Mouse (Mus musculus): ENCODE measurements around the gene Thop1.
"Not testable (repeated sequence)": the region's sequence is repeated elsewhere in the genome, so short reads cannot be mapped to it uniquely, and the experiment has no call there.

Gene Thop1

DNA sequence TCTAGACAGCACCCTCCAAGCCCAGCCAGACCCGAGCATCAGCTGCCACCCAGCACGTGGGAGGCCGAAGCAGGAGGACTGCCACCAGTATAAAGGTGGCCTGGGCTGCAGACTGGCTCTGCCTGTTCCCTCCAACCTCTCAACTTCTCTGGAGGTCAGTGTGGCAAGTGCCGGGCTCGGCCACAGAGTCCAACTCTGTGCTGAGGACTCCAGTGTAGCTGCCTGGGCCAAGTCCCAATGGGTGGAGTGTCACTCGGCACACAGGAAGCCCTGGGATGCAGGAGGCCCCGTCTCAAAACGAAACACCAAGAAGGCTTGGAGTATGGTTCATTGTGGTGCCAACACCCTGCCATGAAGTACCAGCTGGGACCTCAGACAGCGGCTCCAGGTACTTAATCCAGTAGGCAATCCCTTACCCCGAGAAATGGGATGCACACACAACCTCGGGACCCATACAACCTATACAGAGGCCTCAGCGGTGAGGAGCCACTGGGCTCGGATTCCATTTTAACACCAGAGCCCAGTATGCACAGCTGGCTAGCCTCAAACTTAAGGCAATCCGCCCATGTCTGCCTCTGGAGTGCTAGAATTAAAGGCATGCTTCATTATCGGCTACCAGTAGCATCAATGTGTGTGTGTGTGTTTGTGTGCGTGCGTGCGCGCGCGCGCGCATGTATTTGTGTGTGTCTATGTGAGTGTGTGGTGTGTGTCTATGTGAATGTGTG, 12.3 kb upstream of the Thop1 start:
- DNase-seq (ENCODE audit: low spot score in 2 of 2): peak in 1 of 2 experiments; percentile 51

DNA sequence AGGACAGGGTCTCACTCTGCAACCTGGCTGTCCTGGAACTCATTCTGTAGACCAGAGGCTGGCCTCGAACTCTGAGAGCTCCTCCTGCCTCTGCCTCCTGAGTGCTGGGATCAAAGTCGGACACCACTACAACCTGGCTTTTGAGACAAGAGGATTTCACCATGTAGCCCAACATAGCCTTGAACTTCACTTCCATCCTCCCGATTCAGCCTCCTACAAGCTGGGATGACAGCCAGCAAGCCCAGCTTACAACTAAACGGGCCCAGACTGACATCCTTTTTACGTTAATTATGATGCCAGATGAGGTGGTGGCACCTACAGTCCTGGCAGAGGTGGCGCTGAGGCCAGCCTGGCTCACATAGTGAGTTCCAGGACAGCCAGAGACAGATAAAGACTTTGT, 10.9 kb upstream of the Thop1 start:
- no peak for DNase-seq (ENCODE audit: low spot score in 2 of 2)

DNA sequence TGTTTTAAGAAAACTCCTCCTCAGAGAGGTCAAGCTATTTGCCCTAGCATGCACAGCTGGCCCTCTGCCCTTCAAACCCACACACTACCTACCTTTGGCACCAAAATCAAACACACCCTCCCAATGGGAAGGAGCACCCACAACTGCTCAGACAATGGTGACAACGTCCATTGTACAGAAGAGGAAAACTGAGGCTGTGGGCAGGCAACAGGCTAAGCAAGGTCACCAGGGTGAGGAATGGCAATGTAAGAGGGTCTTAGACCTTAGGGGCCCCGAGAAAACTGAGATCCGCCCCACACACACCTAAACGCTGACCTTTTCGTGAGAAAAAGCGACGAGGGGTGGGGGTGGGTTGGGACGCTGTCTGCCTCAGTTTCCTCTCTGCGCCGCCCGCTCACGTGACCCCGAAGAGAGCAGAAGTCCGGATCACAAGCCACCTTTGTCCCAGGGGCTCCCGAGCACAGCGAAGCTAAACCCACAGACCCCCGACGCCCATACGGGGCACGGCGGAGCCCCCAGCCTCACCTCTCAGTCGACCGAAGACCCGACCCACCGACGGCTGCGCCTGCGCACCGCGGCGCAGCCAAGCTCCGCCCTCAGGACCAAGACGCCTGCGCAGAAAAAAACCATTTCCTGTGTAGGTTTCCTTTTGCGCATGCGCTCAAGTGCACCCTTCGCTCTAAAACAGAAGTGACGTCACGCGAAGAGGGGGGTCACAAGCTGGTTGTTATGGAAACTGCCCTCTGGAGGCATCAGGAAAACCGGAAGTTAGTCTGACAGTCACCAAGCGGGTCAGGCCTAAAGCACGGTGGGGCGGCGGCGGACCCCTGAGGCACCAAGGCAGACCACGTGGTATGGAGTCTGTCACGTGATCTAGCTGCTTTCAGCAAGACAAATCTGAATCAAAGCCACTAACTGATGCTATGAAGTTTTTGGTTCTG, 10.0 kb upstream of the Thop1 start, which contains the start of gene Sgta:
TSS of gene Sgta (minus strand) at position 579 of the 941 bp plus-strand sequence.
- DNase-seq (ENCODE audit: low spot score in 2 of 2): peak; percentile 99 to 100

DNA sequence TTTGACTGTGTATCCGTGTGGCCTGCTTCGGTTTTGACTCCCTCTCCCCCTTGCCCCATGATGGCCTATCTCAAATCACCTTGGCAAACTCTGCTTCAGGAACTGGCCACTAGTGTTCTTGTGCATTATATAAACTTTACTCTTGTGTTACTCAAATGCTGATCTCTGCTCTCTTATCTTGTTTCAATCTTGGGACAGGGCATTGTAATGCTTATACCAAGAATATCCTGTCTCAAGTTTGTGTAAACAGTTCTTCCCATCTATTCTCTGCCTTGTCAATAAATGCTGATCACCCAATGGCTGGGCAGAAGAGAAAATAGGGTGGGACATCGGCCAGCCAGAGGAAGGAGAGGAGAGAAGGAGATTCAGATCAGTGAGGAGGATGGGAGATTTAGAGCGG, 7.1 kb upstream of the Thop1 start:
- no peak for DNase-seq (ENCODE audit: low spot score in 2 of 2)

DNA sequence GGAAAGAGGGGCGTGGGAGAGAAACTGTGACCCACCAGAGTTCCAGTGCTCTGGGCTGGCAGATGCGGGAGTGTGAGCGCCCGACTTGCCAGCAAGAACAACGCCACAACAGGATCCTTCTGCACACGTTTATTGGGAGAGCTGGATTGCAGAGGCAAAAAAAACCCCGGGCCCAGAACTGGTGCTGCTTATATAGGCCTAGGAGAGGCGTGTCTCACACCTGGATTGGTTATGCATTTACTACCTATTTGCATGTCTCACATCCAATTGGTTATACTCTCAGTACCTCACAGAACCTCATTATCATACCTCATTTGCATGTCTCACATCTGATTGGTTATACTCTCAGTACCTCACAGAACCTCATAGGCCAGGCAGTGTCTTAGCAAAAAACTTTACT, 5.3 kb upstream of the Thop1 start:
- not testable (repeated sequence) for DNase-seq (ENCODE audit: low spot score in 2 of 2)

DNA sequence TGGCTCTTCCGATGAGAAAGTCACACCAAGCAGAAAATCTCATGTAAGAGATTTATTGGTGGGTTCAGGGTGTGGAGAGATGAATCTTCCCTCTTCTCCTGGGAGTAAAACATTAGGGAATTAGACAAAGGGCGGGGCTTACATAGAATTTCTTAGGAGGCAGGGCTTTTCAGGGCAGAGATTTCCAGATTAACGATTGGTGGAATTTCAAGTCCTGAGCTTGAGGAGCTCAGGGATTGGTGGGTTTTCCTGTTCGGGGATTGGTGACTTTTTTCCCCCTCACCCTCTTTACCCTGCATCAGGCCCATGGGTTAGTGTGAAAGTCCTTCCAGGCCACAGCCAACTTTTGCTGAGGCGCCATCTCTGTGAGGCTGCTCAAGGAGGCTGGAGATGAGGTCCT, 1.1 kb upstream of the Thop1 start:
- DNase-seq (ENCODE audit: low spot score in 2 of 2): no peak

- DNase-seq (ENCODE audit: low spot score in 2 of 2): no peak
These were observed 2.5 kb downstream of the Thop1 start for GRCm38 (mm10) chr10:81072290-81072689.

GRCm38 (mm10) chr10:81073464-81073863, 3.6 kb downstream of the Thop1 start:
- no peak for DNase-seq (ENCODE audit: low spot score in 2 of 2)

GRCm38 (mm10) chr10:81075734-81076133, 5.9 kb downstream of the Thop1 start:
- DNase-seq (ENCODE audit: low spot score in 2 of 2): no peak

- no peak for DNase-seq (ENCODE audit: low spot score in 2 of 2)
These were observed 6.5 kb downstream of the Thop1 start for GRCm38 (mm10) chr10:81076356-81076755.

GRCm38 (mm10) chr10:81077916-81078315, 8.1 kb downstream of the Thop1 start:
- DNase-seq (ENCODE audit: low spot score in 2 of 2): no peak

GRCm38 (mm10) chr10:81080008-81080655, 10.3 kb downstream of the Thop1 start:
- no peak for DNase-seq (ENCODE audit: low spot score in 2 of 2)

GRCm38 (mm10) chr10:81082168-81082960, 12.5 kb downstream of the Thop1 start:
- peak; percentile 58 to 69 for DNase-seq (ENCODE audit: low spot score in 2 of 2)

DNA sequence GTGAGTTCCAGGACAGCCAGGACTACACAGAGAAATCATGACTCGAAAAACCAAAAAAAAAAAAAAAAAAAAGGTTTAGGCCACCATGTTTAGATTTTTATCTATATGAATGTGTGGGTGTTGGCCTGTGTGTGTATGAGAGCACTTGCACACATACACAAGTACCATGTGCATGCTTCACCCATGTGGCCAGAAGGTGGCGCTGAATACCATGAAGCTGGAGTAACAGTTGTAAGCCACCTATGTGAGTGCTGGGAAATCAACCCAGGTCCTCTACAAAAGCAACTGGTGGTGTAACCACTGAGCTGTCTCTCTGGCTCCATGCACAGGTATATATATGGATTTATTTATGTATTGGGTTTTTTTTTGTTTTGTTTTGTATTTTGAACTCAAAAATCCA, 17.2 kb downstream of the Thop1 start:
- DNase-seq (ENCODE audit: low spot score in 2 of 2): no peak

DNA sequence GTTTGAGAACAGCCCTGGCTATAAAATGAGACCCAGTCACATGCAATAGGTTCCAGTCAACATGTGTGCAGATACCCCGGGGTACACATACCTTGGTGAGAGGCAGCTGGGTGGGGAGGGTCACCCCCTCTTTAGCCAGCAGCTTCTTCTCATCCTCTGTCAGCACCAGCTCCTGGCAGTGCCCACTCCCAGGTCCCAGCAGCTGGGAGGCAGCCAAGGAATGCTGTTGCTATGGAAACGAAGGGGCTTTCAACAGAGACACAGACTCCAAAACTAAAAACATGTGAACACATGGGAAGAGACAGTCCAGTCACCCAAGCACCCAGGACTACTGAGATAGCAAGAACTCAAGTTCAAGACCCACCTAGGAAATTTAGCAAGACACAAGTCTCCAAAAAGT, 19.4 kb downstream of the Thop1 start:
- DNase-seq (ENCODE audit: low spot score in 2 of 2): no peak

DNA sequence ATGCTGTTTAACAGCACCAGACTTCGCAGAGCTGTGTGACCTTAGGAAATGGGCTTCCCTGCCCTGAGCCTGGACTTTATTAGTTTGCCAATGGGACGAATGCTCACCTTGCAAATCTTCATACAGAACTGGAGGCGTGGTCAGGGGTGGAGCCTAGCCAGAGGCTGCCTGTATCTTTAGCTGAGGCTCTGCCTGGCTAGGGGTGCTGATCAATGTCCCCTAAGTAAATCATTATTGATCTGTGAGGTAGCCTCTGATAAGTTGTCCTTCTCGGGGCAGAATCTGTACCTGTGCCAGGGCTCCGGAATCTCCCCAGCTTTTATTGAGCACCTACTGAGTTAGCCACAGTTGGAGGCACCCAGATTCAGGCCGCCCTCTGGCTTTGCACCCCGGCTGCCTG, 20.8 kb downstream of the Thop1 start:
- DNase-seq (ENCODE audit: low spot score in 2 of 2): no peak

DNA sequence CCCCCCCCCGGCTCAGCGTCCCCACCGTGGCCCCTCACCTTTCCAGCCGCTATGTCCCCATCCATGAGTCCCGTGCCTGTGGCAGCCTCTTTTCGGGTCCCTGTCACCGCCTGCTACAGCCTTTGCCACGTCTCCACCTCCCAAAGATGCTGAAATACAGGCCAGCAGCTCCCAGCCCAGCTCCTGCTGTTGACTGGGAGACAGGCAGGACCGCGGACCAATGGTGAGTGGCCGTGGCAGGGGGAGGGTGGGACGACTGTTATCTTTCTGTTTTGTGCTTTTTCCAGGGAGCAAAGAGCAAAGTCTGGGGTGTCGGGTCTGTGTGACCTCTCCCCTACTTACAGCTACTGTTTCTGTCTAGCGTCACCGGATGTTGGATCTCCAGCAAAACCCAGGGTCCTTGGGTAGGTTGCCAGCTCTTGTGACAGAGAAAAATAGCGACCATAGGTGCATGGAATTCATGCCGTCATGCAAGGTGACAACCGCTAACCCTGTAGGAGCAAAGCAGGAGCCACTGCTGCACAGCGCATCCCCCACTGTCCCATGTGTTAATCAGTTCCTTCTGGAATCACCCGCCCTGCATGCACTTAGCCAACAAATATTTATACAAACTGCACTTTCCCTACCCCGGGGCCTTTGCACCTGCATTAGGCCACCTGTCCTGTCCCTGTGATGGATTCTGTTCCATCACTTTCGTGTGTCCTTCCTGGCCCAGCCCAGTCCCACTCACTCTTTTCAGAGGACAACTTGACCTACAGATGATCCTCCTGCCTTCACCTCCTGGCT, 22.8 kb downstream of the Thop1 start:
- peak in 1 of 2 experiments; percentile 29 for DNase-seq (ENCODE audit: low spot score in 2 of 2)

GRCm38 (mm10) chr10:81094931-81095678, 25.3 kb downstream of the Thop1 start:
- DNase-seq (ENCODE audit: low spot score in 2 of 2): no peak

DNA sequence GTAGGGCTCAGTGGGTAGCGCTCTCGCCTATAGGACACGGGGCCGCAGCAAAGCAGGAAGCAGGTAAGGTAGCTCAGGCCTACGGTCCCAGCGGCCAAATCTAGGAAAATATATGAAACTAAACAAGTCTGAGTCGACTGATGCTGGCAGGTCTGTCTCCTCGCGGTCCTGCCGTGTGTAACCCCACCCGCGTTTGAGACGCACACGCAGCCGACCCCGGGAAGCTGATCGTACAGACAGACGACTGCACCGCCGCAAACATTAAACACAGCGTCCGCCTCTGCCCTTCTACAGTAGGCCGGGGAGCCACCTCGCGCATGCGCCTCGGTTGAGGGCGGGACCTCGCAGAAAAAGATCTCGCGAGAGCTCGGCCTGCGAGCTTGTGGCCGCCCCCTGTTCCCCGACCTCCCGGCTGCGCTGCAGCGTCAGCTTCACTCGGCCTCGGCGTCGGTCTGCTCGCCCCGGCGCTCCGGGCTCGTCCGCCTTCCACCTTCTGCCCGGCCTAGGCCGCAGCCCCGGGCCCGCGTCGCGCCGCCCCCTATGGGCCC, 35.8 kb downstream of the Thop1 start, which contains the start of gene Map2k2:
TSS of gene Map2k2 (plus strand) at position 351 of the 548 bp plus-strand sequence.
- peak; percentile 95 to 97 for DNase-seq (ENCODE audit: low spot score in 2 of 2)
